Mouse (Mus musculus) MEL (cell line): ENCODE results near the gene Capn12.

ENCODE experiments used
- BHLHE40 ChIP-seq: IDR thresholded peaks from 2 replicates; pipeline ENCODE4 v1.6.1; 2012; ENCODE audit warnings: low read depth, mild to moderate bottlenecking, inconsistent platforms, low read length, improper control_type of control experiment, borderline replicate concordance
- CHD1 ChIP-seq: IDR thresholded peaks from 2 replicates; pipeline ENCODE4 v1.6.1; 2012; ENCODE audit warnings: low read depth, mild to moderate bottlenecking, inconsistent platforms, low read length, improper control_type of control experiment
- CTCF ChIP-seq, 3 experiments: IDR thresholded peaks in 2 of 3; conservative IDR thresholded peaks in 1 of 3; 2 replicates each; pipeline ENCODE4 v1.5.1; 2011 to 2012; ENCODE audit warnings: low read length in 3 of 3, low read depth in 2 of 3, mild to moderate bottlenecking in 2 of 3, improper control_type of control experiment in 1 of 3, inconsistent platforms in 1 of 3, mixed read lengths in 1 of 3, moderate library complexity in 1 of 3; ENCODE audit not compliant: control insufficient read depth in 1 of 3, insufficient read depth in 1 of 3, poor library complexity in 1 of 3, severe bottlenecking in 1 of 3
- EP300 ChIP-seq, 2 experiments: IDR thresholded peaks; 2 replicates each; pipeline ENCODE4 v1.6.1; 2011; ENCODE audit warnings: improper control_type of control experiment in 2 of 2, low read length in 2 of 2, low read depth in 1 of 2, mild to moderate bottlenecking in 1 of 2
- ETS1 ChIP-seq: IDR thresholded peaks from 2 replicates; pipeline ENCODE4 v1.6.1; 2012; ENCODE audit warnings: low read depth, mild to moderate bottlenecking, inconsistent platforms, low read length, improper control_type of control experiment, moderate library complexity
- GATA1 ChIP-seq: IDR thresholded peaks from 2 replicates; pipeline ENCODE4 v1.6.1; 2011; ENCODE audit warnings: low read depth, low read length, improper control_type of control experiment
- HCFC1 ChIP-seq: IDR thresholded peaks from 2 replicates; pipeline ENCODE4 v1.6.1; 2012; ENCODE audit warnings: low read depth, mild to moderate bottlenecking, inconsistent platforms, low read length, improper control_type of control experiment, moderate library complexity
- MAZ ChIP-seq: IDR thresholded peaks from 2 replicates; pipeline ENCODE4 v1.6.1; 2012; ENCODE audit warnings: low read depth, mild to moderate bottlenecking, inconsistent platforms, low read length, improper control_type of control experiment
- NELFE ChIP-seq: IDR thresholded peaks from 2 replicates; pipeline ENCODE4 v1.6.1; 2011; ENCODE audit warnings: low read depth, low read length, improper control_type of control experiment
- POLR2A ChIP-seq, 2 experiments: IDR thresholded peaks; 2 replicates each; pipeline ENCODE4 v1.6.1; 2011 to 2012; ENCODE audit warnings: low read length in 2 of 2, mild to moderate bottlenecking in 2 of 2, control low read depth in 1 of 2, improper control_type of control experiment in 1 of 2, low read depth in 1 of 2, moderate library complexity in 1 of 2; ENCODE audit not compliant: control insufficient read depth in 1 of 2, insufficient read depth in 1 of 2, poor library complexity in 1 of 2
- RCOR1 ChIP-seq: IDR thresholded peaks from 2 replicates; pipeline ENCODE4 v1.6.1; 2012; ENCODE audit warnings: low read depth, mild to moderate bottlenecking, inconsistent platforms, low read length, improper control_type of control experiment
- TBP ChIP-seq: IDR thresholded peaks from 2 replicates; pipeline ENCODE4 v1.8.0; 2011; ENCODE audit warnings: low read depth, low read length, improper control_type of control experiment
- TCF12 ChIP-seq: IDR thresholded peaks from 2 replicates; pipeline ENCODE4 v1.6.1; 2014; ENCODE audit warnings: low read depth, mild to moderate bottlenecking, inconsistent platforms, low read length, improper control_type of control experiment, moderate library complexity

GRCm38 (mm10) chr7:28862817-28863499, 18.3 kb upstream of the Capn12 start:
- TF ChIP-seq CTCF (IDR thresholded peaks at IDR 0.05 in 2 of 3, conservative IDR thresholded peaks at IDR 0.05 in 1 of 3; ENCODE audit: control insufficient read depth in 1 of 3, insufficient read depth in 1 of 3, low read depth in 2 of 3, low read length in 3 of 3, poor library complexity in 1 of 3, severe bottlenecking in 1 of 3) (no peak), NELFE (no peak), GATA1 (no peak), TCF12 (no peak), EP300 (IDR thresholded peaks at IDR 0.05; ENCODE audit: low read depth in 1 of 2, low read length in 2 of 2) (no peak), TBP (no peak), POLR2A (IDR thresholded peaks at IDR 0.05; ENCODE audit: control insufficient read depth in 1 of 2, insufficient read depth in 1 of 2, low read depth in 1 of 2, low read length in 2 of 2, poor library complexity in 1 of 2) (no peak), ETS1 (no peak), RCOR1 (no peak), CHD1 (no peak), HCFC1 (no peak), MAZ (no peak), BHLHE40 (no peak)
